Mouse (Mus musculus): ENCODE measurements around the gene Nat8f2.
A peak's percentile ranks its signal among the peaks of the same experiment; 100 is the strongest.
"Not testable (repeated sequence)": the region's sequence is repeated elsewhere in the genome, so short reads cannot be mapped to it uniquely, and the experiment has no call there.

Nat8f2 gene

DNA sequence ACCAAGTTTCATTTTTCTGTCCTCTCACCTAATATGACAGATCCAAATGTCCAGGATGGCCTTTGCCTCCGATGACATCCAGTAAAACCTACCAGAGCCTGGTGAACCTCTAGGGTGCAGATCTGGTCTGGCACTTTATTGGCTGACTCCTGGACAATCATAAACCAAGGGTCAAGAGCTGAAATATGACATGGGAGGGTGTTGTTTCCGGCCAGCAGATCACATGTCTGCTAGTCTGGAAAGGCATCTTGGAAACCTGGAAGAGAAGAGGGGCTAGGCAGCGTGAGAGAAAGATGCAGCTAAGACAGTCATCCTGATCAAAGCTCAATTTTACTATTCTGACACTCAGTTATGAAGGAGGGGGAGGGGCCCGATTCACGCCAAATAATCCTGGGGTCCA is at the start of gene Nat8f2:
Nat8f2 (minus strand) TSS at position 153 of the 400 bp plus-strand sequence.
- DNase-seq (ENCODE audit: low read depth, low spot score) = not testable (repeated sequence)

- not testable (repeated sequence) for DNase-seq (ENCODE audit: low read depth, low spot score)
Measured at GRCm38 (mm10) chr6:85918341-85918740, 49.4 kb upstream of the Nat8f2 start.

GRCm38 (mm10) chr6:85916596-85916995 is 47.6 kb upstream of the Nat8f2 start:
- no peak for DNase-seq (ENCODE audit: low read depth, low spot score)

DNA sequence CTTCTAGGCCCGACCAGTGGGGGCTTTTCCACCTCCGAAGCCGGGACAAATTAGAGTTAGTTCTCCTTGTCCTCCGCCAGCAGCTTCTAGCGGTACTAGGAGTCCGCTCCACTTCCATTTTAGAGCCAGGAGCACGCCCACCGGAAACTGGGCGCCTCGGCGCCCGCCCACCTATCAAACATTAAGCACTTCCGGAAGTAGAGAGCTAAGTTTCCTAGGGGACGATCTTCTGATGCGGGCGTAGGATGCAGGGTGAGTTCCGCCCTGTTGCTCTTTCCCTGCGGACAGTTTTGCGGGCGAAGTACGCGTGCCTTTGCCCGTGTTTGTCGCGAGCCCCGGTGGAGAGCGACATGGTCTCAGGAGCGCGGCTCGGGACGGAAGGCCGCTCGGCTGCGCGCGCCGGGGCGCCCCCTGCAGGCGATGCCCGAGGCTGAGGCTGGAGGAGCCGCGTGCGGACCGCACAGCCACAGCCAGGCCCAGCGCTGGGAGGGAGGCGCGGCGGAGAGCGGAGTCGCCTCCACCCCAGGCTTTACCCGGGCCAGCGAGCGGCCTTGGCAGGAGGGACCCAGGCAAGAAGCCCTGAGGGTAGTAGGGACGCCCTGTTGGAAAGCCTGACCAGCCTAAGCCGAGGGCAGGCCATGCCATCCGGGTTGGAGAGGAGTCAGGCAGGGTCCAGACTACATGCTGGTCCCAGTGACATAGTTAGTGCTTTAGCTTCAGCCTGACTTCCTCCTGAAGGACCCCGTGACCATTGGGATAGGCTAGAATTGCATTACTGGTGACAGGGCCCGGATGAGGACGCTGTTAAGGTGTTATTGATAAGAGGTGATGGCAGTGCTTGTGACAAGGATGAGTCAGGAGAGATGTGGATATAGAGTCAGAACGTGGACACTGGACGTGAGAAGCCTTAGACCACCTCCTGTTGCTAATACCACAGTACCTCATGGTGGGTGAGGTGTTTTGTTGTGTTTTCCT is 46.9 kb upstream of the Nat8f2 start, which contains the start of gene Nat8f1:
Nat8f1 (minus strand) TSS at position 149 of the 975 bp plus-strand sequence.
- peak; percentile 96 for DNase-seq (ENCODE audit: low read depth, low spot score)

DNA sequence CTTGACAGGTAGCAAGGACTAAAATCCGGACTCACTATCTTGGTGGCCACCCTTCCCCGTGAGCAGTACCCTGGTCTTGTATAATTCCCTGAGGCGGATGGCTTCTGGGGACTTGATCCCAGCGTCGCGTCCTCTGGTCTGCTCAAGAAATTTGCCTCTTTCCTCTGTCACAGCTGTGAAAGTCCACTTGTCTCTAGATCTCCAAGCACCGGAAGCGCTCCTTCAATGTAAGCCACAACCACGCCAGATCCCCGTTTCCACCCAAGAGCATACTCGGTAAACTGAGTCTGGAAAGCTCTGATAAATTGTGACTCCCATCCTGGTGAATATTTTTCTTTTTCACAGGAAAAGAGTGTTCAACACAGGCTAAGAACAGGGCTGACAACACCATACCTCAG is 46.2 kb upstream of the Nat8f2 start:
- DNase-seq (ENCODE audit: low read depth, low spot score) = no peak

- DNase-seq (ENCODE audit: low read depth, low spot score) = no peak
Measured at GRCm38 (mm10) chr6:85911587-85911986, 42.6 kb upstream of the Nat8f2 start, which contains the start of gene Tprkb. Gene Tprkb (plus strand): TSS chr6:85911865.

DNA sequence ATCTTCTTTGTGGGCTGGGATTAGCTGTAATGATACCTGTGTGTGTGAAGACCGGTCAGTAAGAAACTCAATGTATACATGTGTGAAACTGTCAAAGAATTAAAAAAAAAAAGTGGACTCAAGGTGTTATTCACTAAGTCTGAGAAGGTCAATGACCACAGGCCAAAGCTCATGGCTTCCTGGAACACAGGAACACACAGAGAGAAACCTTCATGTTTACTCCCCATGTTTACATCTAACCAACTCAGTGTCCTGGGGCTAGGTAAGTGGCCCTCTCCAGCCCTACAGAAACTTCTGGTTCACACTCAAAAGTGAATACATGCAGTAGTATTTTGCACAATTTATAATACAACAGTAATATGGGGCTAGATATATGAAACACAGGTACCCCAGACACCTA is 40.7 kb upstream of the Nat8f2 start:
- no peak for DNase-seq (ENCODE audit: low read depth, low spot score)

- DNase-seq (ENCODE audit: low read depth, low spot score) = no peak
Measured at GRCm38 (mm10) chr6:85908341-85908740, 39.4 kb upstream of the Nat8f2 start.

- not testable (repeated sequence) for DNase-seq (ENCODE audit: low read depth, low spot score)
Measured at GRCm38 (mm10) chr6:85906911-85907351, 38.0 kb upstream of the Nat8f2 start.

GRCm38 (mm10) chr6:85904642-85905061 is 35.7 kb upstream of the Nat8f2 start, which contains the start of gene Nat8f4:
Gene Nat8f4 (minus strand): TSS chr6:85904884.
- DNase-seq (ENCODE audit: low read depth, low spot score) = peak; percentile 81

DNA sequence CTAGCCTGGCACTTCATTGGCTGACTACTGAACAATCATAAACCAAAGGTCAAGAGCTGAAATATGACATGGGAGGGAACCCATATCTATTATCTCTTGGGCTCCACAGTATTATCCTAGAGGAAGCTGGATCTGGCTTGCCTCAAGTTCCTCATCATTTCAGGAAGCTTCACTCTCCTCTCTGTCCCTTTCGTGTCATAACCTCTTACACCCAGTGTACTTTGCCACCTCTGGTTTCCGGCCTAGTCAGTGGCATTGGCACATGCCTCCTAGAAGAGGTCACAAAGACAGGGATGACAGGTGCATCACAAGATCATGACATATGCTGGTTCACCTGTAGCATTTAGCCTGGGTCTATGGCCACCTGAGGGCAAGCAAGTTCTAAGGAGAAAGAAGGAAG is 33.3 kb upstream of the Nat8f2 start:
- no peak for DNase-seq (ENCODE audit: low read depth, low spot score)

DNA sequence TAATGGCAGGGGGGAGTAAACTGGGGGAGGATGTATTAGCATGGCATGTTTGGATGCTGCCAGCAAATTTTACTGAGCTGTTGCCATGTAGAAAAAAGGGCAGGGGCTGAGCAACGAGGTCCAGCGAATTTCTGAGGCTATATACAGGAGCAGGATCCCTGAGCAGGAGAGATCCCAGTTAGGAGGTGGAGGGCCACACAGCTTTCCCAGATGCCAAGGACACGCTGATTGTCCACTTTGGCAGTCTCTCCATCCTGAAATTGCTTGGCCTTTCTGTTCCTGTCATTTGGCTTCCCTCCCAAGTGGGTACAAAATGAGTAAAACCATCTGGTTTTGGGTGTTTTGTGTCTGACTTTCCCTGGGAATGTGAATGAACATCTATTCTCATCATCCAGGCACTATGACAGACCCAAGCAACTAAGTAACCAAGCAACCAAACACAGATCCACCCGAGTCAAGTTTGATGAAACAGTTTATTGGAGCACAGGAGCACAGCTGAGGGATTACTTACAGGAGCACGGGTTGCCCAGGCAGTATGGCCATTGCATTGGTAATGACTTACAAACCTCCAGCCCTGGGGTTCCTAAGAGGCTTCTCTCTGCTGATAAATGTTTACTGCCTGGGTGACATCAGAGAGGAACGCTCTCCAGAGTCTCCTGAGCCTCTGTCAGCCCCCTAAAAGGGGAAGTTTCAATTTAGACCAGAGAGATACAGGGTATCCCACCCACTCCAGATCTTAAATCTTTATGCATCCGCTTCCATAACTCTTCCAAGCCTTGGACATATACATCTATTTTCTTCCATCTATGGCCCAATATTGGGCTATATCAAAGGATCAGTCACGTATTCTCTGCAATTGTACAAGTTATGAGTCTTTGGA is 29.9 kb upstream of the Nat8f2 start:
- DNase-seq (ENCODE audit: low read depth, low spot score) = not testable (repeated sequence)

DNA sequence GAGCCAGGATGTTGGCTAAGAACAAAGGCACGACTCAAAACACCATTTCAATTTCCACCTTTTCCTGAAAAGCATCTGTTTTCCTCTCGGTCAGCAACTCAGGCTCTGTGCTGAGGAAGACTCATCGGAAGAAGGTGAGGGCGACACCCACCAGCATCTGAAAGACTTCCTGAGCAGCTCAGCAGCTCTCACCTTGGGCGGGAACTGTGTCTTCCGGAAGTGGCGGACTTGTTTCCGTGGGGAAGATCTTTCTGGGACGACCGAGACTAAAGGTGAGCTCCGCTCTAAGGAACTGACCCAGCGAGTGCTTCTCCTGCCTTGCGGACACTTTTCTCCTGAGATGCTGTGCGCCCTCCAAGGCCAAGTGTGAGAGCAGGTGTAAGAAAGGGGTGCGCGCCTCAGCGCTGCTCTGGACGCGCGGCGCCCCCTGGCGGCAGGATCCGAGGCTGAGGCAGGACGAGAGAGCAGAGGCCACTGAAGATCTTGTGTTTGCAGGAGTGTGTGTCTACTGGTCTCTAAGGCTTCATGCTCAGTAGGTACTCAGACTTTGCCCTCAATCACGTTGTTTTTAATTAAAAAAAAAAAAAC is 26.2 kb upstream of the Nat8f2 start:
- peak; percentile 78 for DNase-seq (ENCODE audit: low read depth, low spot score)

DNA sequence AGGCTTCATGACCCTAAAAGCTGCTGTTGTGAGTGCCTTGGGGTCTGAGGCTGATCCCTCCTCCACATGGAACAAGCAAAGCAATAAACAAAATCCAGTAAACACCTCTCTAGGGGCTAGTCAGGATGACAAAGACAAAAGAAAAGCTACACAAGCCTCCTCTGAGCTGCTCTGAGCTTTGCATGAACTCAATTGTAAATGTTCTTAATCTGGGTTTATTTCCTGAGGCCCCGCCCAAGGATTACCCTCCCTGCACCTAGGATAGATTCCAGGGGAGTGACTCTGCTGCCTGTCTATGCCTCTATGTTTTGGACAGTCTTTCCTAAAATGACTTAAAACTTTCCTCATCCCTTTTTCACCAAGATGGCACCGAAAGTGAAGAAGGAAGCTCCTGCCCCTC is 20.0 kb upstream of the Nat8f2 start:
- DNase-seq (ENCODE audit: low read depth, low spot score) = peak; percentile 59

- peak; percentile 22 for DNase-seq (ENCODE audit: low read depth, low spot score)
Measured at GRCm38 (mm10) chr6:85884311-85884710, 15.4 kb upstream of the Nat8f2 start.

DNA sequence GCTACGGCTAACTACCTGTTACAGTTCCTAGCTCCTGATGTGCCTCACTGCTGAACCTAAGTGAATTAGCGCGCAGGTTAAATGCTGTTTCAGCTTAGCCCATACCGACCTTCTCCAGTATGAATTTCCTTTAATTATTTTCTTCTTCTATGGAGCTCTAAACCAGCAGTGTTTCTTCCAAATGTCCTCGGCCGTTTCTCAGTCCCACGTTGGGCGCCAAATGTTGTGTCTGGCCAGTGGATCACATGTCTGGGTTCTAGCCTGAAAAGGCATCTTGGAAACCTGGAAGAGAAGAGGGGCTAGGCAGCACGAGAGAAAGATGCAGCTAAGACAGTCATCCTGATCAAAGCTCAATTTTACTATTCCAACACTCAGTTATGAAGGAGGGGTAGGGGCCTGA is 14.3 kb upstream of the Nat8f2 start:
- DNase-seq (ENCODE audit: low read depth, low spot score) = peak; percentile 57

- no peak for DNase-seq (ENCODE audit: low read depth, low spot score)
Measured at GRCm38 (mm10) chr6:85867726-85868690, 950 bp downstream of the Nat8f2 start.

DNA sequence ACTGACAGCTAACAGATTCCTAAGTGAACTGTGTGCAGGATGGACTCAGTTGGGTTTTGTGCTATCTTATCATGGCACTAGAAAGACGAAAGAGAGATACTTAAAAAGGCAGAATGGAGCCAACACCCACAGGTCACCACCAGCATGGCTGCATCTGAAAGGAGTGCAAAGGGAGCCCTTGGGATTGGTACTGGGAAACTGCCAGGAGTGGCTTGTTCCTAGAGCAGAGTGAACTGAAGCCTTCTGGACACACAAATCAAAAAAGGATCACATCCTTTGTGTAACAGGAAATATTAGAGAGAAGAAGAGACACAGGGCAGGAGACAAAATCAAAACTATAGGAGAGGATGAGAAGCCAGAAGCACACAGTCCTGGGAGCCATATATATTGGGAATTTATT is 2.0 kb downstream of the Nat8f2 start:
- DNase-seq (ENCODE audit: low read depth, low spot score) = not testable (repeated sequence)

DNA sequence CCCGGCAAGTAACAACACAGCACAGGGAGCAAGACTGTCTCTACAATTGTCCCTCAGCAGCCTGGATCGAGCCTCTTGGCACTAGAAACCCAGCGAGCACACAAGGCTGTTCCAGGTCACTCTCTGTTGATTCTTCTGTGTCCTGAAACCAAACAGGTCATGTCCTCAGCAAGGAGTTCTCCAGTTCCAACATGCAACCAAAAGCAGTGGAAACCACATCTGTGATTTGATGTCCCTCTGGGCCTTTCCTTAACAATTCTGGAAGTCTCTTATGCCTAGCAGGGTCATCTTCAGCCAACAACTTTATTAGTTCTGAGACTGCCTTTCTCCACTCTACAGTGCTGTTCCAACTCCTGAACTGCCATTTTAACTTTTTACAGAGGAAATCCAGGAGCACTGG is 2.8 kb downstream of the Nat8f2 start:
- not testable (repeated sequence) for DNase-seq (ENCODE audit: low read depth, low spot score)
